Mouse (Mus musculus): Measurements from ENCODE around the gene Arfip1. TPM values are rescaled to one million over a fixed set of nuclear protein-coding genes. Genes with fewer than 3 reads are reported as not detected.
A peak's percentile ranks its signal among the peaks of the same experiment; 100 is the strongest.

Gene Arfip1
- total RNA-seq, 2 experiments from 2014 or later: 18.8 to 21.2 TPM

- no peak for DNase-seq (ENCODE audit: extremely low spot score in 1 of 2, low spot score in 1 of 2)
These were observed 84.7 kb downstream of the Arfip1 start for GRCm38 (mm10) chr3:84497718-84498117.

DNA sequence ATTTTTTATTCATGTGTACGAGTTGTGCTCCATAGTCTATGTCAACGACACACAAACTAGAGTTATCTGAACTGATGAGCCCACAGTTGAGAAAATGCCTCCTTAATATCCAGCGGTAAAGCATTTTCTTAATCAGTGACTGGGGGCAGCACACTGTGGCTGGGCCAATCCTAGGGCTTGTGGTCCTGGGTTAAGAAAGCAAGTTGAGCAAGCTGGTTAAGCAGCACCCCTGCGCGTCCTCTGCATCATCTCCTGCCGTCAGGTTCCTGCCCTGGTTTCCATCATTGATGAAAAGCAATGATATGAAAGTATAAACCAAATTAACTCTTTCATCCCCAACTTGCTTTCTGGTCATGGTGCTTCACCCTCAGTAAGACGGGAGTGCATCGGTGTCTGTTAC lies 89.8 kb downstream of the Arfip1 start:
- DNase-seq (ENCODE audit: extremely low spot score in 1 of 2, low spot score in 1 of 2): no peak

- DNase-seq (ENCODE audit: extremely low spot score in 1 of 2, low spot score in 1 of 2): no peak
These were observed 90.3 kb downstream of the Arfip1 start for GRCm38 (mm10) chr3:84492148-84492547.

GRCm38 (mm10) chr3:84488716-84489115 lies 93.7 kb downstream of the Arfip1 start:
- no peak for DNase-seq (ENCODE audit: extremely low spot score in 1 of 2, low spot score in 1 of 2)

GRCm38 (mm10) chr3:84484891-84485290 lies 97.5 kb downstream of the Arfip1 start:
- no peak for DNase-seq (ENCODE audit: extremely low spot score in 1 of 2, low spot score in 1 of 2)

- no peak for DNase-seq (ENCODE audit: extremely low spot score in 1 of 2, low spot score in 1 of 2)
These were observed 98.1 kb downstream of the Arfip1 start for GRCm38 (mm10) chr3:84484333-84484732.

DNA sequence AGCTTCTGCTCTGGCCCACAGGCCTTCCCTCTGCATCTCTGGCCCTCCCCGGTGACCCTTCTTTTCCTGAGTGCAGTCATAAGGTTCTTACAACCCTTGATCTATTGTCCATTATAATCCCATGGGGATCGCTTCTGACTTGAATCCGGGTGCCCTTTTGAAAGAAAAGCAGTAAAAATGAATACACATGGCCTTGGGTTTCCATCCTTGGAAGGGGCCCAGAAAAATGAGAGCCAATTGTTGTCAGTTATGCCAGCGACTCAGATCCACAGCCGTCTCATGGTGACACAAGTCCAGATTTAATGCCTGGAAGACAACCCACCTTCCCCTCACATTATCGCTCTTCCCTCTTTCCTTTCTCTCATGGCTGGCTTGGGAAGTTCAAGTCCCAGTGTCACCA lies 100.3 kb downstream of the Arfip1 start:
- DNase-seq (ENCODE audit: extremely low spot score in 1 of 2, low spot score in 1 of 2): no peak

GRCm38 (mm10) chr3:84481104-84481503 lies 101.3 kb downstream of the Arfip1 start:
- DNase-seq (ENCODE audit: extremely low spot score in 1 of 2, low spot score in 1 of 2): peak in 1 of 2 experiments; percentile 20

DNA sequence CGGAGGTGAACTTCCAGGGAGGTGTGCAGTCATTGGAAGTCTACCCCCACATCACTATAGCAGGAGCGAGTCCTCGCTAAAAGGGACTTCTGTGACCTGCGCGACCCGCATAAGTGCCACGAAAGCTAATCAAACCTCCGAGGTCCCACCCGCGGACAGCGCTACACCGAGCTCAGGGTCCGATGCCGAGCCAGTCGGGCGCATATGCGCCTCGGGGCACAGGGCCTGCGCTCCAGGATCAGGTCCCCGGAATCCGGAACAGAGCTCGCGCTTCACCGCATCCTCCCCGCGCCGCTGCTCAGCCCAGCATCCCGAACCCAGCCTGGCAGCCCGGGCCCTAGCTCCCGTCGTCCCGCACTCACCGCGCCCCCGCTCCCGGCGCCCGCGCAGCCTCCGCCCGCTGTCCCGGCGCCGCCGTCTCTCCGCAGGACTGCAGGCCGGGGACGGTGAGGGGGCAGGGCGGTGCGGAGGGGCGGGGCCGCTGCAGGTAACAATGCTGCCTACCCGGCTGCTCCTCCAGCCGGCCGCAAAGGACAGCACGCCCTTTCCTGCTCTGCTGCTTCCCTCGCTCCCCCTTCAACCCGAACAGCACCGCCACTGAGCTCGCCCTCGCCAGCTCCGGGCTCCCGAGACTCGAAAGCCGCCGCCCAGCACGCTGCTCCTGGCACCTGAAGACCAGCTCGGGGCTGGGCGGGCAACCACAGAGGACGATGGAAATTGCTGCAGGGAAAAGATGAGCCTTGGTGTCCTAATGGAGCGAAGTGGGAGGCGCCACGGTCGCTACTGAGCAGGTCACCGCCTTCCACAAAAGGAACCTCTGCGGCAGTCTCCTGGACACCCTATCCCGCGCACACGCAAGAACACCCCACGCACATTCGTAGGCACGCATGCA lies 102.2 kb downstream of the Arfip1 start, which contains the start of gene Fhdc1:
Fhdc1 (minus strand) TSS at position 424 of the 892 bp plus-strand sequence.
- peak; percentile 12 to 29 for DNase-seq (ENCODE audit: extremely low spot score in 1 of 2, low spot score in 1 of 2)

DNA sequence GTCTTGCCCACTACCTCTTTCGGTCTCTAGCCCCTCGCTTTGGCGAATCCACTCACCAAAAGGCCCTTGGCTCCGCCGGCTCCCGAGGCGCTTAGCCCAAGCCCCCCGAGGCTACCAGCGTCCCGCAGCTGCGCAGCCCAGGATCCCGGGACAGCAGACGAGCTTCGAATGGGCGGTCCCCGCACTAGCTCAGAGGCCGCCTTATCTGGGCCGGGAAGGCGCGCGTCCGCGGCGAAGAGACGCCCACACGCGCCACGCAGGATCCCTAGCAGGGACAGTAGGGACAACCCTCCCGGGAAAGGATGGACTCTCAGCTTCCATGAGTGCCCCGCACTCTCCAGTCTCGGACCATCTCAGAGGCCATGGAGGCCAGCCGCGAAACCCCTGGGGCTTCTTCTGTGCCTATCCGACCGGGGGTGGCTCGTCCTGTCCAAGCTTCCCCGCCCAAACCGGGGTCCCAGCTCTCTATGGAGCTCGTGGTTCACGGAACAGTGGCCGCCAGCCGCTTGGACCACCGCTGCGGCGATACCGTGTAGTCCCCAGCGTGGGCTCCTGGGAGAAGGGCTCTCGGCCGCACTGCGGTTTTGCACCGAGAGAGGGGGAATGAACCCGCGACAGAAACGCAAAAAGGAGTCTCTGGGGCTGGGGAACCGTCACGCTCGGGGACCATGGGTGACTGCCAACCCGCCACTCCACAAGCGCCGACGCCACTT lies 103.0 kb downstream of the Arfip1 start:
- peak in 1 of 2 experiments; percentile 33 for DNase-seq (ENCODE audit: extremely low spot score in 1 of 2, low spot score in 1 of 2)

DNA sequence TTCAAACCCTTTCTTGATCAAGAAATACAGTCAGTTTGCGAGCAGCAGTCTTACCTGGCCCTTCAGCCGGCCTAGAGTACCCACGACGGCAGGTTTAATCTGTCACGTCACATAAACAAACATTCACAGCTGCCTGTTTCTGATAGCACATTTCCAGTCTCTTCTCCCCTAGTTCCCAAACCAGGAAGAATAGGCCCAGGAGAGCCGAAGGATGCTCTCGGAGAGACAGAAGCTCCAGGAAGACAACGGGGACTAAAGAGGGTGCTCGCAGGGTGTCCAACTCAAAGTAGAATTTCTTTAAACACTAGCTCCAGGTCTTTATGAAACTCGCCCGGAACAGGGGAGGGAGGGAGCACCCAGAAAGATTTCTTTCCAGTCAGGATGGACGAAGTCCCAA lies 103.5 kb downstream of the Arfip1 start:
- no peak for DNase-seq (ENCODE audit: extremely low spot score in 1 of 2, low spot score in 1 of 2)

DNA sequence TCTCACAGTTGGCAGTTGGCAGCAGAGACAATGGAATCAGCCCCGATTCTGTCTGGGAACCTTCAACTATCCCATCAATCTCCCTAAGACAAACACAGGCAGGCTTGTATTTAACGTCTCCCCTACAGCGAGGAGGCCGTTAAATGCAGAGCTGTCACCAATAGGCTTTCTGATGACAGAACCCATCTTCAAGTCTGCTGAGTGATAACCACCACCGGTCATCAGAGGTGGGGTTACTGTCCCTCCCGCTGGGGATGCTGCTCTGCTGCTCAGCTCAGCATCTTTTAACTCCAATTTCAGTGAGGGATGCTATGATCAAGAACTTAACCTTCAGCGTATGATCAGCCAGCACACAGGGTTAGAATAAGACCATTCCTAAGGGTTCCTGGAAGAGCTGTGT lies 104.2 kb downstream of the Arfip1 start:
- no peak for DNase-seq (ENCODE audit: extremely low spot score in 1 of 2, low spot score in 1 of 2)

DNA sequence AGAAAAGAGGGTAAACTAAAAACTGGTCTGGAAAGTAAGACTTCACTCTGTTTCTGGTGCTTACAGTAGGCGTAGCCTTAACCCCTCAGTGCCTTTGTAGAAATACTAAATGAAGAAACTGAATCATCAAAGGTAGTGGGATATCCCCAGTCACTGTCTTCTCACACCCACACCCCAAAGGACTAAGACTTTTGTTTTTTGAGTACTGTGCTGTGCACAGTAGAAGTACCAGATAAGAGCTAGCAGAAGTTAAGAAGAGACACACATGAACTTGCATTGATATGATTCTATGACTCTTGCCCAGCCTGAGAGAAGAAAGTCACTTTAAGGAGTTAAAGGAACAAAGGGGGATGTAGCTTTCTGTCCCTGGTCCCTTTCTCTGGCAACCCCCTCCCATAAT lies 104.9 kb downstream of the Arfip1 start:
- DNase-seq (ENCODE audit: extremely low spot score in 1 of 2, low spot score in 1 of 2): no peak

DNA sequence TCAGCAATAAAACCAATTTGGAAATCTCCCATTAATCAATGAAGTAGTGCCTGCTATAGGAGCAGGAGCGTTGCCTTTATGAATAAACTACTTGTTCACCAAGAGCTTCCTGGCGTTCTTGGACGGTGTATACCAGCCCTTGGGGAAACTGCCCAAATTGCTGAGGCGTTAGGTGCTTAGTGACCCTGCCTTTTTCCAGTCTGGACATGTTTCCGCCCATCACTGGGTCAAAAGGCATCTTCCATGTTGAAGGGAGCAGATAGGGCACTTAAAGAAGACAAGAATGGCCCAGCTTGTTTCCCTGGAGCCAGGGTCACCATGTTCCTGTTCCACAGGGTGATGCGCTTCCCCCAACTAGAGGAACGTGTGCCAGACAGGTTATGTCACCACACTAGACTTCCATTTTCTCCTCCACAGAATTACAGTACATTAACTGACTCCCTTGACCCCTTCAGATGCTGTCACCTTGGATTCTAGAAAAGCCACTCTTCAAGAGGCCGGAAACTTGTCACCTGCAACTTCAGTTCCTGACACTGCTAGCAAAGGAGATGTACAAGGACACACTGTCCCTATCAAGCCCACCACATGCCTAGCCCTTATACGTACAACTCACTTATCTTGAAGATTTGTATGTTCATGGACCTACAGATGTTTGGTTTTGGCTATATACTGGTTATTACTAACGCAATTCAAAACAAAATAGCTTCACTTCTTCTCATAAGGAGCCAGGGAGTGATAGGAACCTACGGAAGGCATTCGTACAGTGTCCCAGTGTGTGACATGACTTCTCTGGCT lies 107.2 kb downstream of the Arfip1 start:
- no peak for DNase-seq (ENCODE audit: extremely low spot score in 1 of 2, low spot score in 1 of 2)

GRCm38 (mm10) chr3:84474398-84474797 lies 108.0 kb downstream of the Arfip1 start:
- no peak for DNase-seq (ENCODE audit: extremely low spot score in 1 of 2, low spot score in 1 of 2)

- no peak for DNase-seq (ENCODE audit: extremely low spot score in 1 of 2, low spot score in 1 of 2)
These were observed 109.5 kb downstream of the Arfip1 start for GRCm38 (mm10) chr3:84472955-84473354.

GRCm38 (mm10) chr3:84472527-84472926 lies 109.9 kb downstream of the Arfip1 start:
- DNase-seq (ENCODE audit: extremely low spot score in 1 of 2, low spot score in 1 of 2): no peak

DNA sequence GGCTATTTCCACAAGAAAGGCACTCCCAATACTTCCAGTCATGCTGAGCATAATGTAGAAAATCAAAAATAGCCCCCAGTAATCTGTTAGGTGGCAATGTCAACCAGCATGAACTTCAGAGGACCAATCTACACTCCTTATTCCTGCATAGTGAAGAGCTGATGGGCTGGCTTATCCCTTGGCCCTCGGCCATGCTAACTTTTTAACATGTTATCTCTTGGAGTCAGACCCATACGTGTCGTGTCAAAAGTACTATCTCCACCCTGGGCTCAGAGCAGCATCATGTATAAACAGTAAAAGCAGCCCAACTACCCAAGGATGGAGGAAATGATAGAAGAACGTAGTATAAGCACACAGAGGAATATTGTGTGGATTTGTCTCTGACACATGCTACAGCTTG lies 111.3 kb downstream of the Arfip1 start:
- DNase-seq (ENCODE audit: extremely low spot score in 1 of 2, low spot score in 1 of 2): no peak

- no peak for DNase-seq (ENCODE audit: extremely low spot score in 1 of 2, low spot score in 1 of 2)
These were observed 114.3 kb downstream of the Arfip1 start for GRCm38 (mm10) chr3:84468111-84468453.

DNA sequence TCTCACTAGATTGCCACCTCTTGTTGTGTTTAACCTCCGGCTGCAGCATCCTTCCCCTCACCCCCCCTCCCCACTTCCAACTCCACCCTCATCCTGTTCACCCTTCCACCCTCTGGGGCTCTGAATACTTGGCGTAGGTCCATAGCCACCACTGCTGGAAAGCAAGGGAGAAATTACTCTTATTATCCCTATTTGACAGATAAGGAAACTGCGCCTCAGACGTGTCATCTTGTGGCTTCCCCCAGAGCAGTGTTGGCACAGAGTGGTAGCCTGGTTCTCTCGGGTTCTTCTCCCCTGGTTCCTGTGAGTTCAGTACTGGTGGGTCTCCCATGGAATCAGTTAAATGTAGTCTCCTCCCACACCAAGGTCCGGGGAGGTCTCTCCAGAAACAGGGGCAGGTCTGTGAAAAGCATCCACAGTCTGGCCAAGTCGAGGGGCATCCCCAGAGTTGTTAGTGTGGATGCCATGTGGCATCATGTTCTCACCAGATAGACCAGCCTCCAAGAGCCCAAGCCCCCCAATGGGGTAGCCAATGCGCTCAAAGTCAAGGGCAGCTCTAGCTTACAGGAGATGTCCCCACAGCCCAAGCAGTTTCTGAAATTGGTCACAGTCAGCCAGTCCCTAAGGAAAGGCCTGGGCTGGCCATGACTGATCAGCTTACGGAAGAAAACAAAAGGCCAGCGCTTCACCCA lies 114.9 kb downstream of the Arfip1 start:
- DNase-seq (ENCODE audit: extremely low spot score in 1 of 2, low spot score in 1 of 2): no peak

Data from layer of hippocampus, postnatal 25 days (tissue).